Mouse (Mus musculus): Measurements from ENCODE around the gene Myo5c. TPM values are rescaled to one million over a fixed set of nuclear protein-coding genes. Genes with fewer than 3 reads are reported as not detected.
A peak's percentile ranks its signal among the peaks of the same experiment; 100 is the strongest.

Gene Myo5c
- total and polyA plus RNA-seq, 3 experiments: 5.0 to 5.9 (median 5.1) TPM

DNA sequence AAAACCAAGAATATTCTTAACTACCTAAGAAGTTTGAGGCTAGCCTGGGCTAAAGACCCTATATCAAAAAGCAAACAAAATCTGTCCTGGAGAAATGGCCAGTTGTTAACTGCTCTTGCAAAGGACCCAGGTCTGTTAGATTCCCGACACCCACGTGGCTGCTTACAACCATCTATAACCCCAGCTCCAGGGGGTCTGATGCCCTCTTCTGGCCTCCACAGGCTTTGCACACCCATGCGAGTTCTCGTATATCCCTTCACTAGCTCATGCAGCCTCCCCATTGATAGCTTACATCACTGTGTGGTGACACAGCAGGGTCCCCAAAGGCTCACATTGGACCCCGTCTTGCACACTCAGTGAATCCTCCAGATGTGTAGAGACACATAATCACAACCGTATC, 53.5 kb downstream of the Myo5c start:
- TF ChIP-seq POLR2A (IDR thresholded peaks at IDR 0.05; ENCODE audit: insufficient read depth, low read depth, low read length): no peak
- TF ChIP-seq CTCF (IDR thresholded peaks at IDR 0.05): no peak
- no peak for TF ChIP-seq EP300 (IDR thresholded peaks at IDR 0.05; ENCODE audit: insufficient read depth, low read depth, low read length)
- no peaks in the 10 kb centered on the region for H3K27me3 ChIP-seq (ENCODE audit: control insufficient read depth, insufficient read depth, low read length)
- DNase-seq: no peak
- no peaks in the 10 kb centered on the region for H3K36me3 ChIP-seq (ENCODE audit: control insufficient read depth, insufficient read depth, low read length)
- no peak overlapping the region for H3K27ac ChIP-seq
- no peaks in the 10 kb centered on the region for H3K79me2 ChIP-seq (replicated peaks; ENCODE audit: control insufficient read depth, insufficient read depth, low read length)
- 81% methylated on average over 6 of the region's 6 CpGs for WGBS
- intact Hi-C loops (cut with DNase I): loop anchor here (10.0 kb wide), 1 partner anchor 381 kb away; no protein-coding TSS in a partner anchor
- H3K4me3 ChIP-seq: no peak overlapping the region
- H3K9ac ChIP-seq (ENCODE audit: low read depth, low read length): no peak overlapping the region
- no peaks in the 10 kb centered on the region for H3K4me1 ChIP-seq (ENCODE audit: control insufficient read depth, insufficient read depth, low read length)

GRCm38 (mm10) chr9:75287636-75288035, 55.8 kb downstream of the Myo5c start:
- DNase-seq: no peak
- WGBS: 75% methylated on average over 6 of the region's 6 CpGs
- H3K27ac ChIP-seq: no peak overlapping the region
- H3K36me3 ChIP-seq (ENCODE audit: control insufficient read depth, insufficient read depth, low read length): no peaks in the 10 kb centered on the region
- H3K4me1 ChIP-seq (ENCODE audit: control insufficient read depth, insufficient read depth, low read length): no peaks in the 10 kb centered on the region
- intact Hi-C loops (cut with DNase I): loop anchor here (10.0 kb wide), 1 partner anchor 383 kb away; no protein-coding TSS in a partner anchor
- no peaks in the 10 kb centered on the region for H3K27me3 ChIP-seq (ENCODE audit: control insufficient read depth, insufficient read depth, low read length)
- no peak overlapping the region for H3K4me3 ChIP-seq
- no peak overlapping the region for H3K9ac ChIP-seq (ENCODE audit: low read depth, low read length)
- H3K79me2 ChIP-seq (replicated peaks; ENCODE audit: control insufficient read depth, insufficient read depth, low read length): no peaks in the 10 kb centered on the region
- TF ChIP-seq EP300 (IDR thresholded peaks at IDR 0.05; ENCODE audit: insufficient read depth, low read depth, low read length) (no peak), POLR2A (IDR thresholded peaks at IDR 0.05; ENCODE audit: insufficient read depth, low read depth, low read length) (no peak), CTCF (IDR thresholded peaks at IDR 0.05) (no peak)

- no peak for DNase-seq
- intact Hi-C loops (cut with DNase I): loop anchor here (10.0 kb wide), 1 partner anchor 385 kb away; no protein-coding TSS in a partner anchor
- WGBS: 41% methylated on average over 4 of the region's 4 CpGs
These were observed 57.7 kb downstream of the Myo5c start for GRCm38 (mm10) chr9:75289545-75289944.

GRCm38 (mm10) chr9:75299342-75299741, 67.5 kb downstream of the Myo5c start:
- TF ChIP-seq CTCF (IDR thresholded peaks at IDR 0.05) (peak; percentile 66), POLR2A (IDR thresholded peaks at IDR 0.05; ENCODE audit: insufficient read depth, low read depth, low read length) (no peak)
- intact Hi-C loops (cut with DNase I): no loop called here
- DNase-seq: no peak

More at GRCm38 (mm10) chr9:75289545-75289944, 57.7 kb downstream of the Myo5c start:
- no peaks in the 10 kb centered on the region for H3K27me3 ChIP-seq (ENCODE audit: control insufficient read depth, insufficient read depth, low read length)
- H3K36me3 ChIP-seq (ENCODE audit: control insufficient read depth, insufficient read depth, low read length): no peaks in the 10 kb centered on the region
- no peaks in the 10 kb centered on the region for H3K79me2 ChIP-seq (replicated peaks; ENCODE audit: control insufficient read depth, insufficient read depth, low read length)
- peak; percentile 71 for TF ChIP-seq CTCF (IDR thresholded peaks at IDR 0.05)
- TF ChIP-seq POLR2A (IDR thresholded peaks at IDR 0.05; ENCODE audit: insufficient read depth, low read depth, low read length): no peak
- H3K27ac ChIP-seq: no peak overlapping the region
- no peak overlapping the region for H3K9ac ChIP-seq (ENCODE audit: low read depth, low read length)
- no peaks in the 10 kb centered on the region for H3K4me1 ChIP-seq (ENCODE audit: control insufficient read depth, insufficient read depth, low read length)
- H3K4me3 ChIP-seq: no peak overlapping the region

DNA sequence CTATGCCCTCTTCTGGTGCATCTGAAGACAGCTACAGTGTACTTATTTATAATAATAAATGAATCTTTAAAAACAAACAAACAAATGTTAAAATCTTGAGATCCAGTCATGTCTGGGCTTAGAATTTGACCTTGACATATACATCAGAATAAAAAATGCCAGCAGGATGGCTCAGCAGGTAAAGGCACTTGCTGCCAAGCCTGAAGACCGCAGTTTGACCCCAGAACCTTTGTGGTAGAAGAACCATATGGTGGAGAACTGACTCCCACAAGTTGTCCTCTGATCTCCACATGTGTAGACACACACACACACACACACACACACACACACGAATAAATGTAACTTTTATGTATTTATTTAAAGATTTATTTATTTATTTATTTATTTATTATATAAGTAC, 71.2 kb downstream of the Myo5c start:
- no peak overlapping the region for H3K9ac ChIP-seq (ENCODE audit: low read depth, low read length)
- 72% methylated on average over 2 of the region's 2 CpGs for WGBS
- no peaks in the 10 kb centered on the region for H3K27me3 ChIP-seq (ENCODE audit: control insufficient read depth, insufficient read depth, low read length)
- DNase-seq: no peak
- TF ChIP-seq CTCF (IDR thresholded peaks at IDR 0.05) (no peak), EP300 (IDR thresholded peaks at IDR 0.05; ENCODE audit: insufficient read depth, low read depth, low read length) (no peak), POLR2A (IDR thresholded peaks at IDR 0.05; ENCODE audit: insufficient read depth, low read depth, low read length) (no peak)
- H3K79me2 ChIP-seq (replicated peaks; ENCODE audit: control insufficient read depth, insufficient read depth, low read length): no peaks in the 10 kb centered on the region
- intact Hi-C loops (cut with DNase I): no loop called here
- H3K4me3 ChIP-seq: no peak overlapping the region
- H3K27ac ChIP-seq: no peak overlapping the region
- no peaks in the 10 kb centered on the region for H3K4me1 ChIP-seq (ENCODE audit: control insufficient read depth, insufficient read depth, low read length)
- no peaks in the 10 kb centered on the region for H3K36me3 ChIP-seq (ENCODE audit: control insufficient read depth, insufficient read depth, low read length)

More at GRCm38 (mm10) chr9:75299342-75299741, 67.5 kb downstream of the Myo5c start:
- 86% methylated on average over 2 of the region's 2 CpGs for WGBS
- Histone ChIP-seq H3K27me3 (ENCODE audit: control insufficient read depth, insufficient read depth, low read length) (no peaks in the 10 kb centered on the region), H3K9ac (ENCODE audit: low read depth, low read length) (no peak overlapping the region), H3K79me2 (replicated peaks; ENCODE audit: control insufficient read depth, insufficient read depth, low read length) (no peaks in the 10 kb centered on the region), H3K4me3 (no peak overlapping the region), H3K4me1 (ENCODE audit: control insufficient read depth, insufficient read depth, low read length) (no peaks in the 10 kb centered on the region), H3K27ac (no peak overlapping the region), H3K36me3 (ENCODE audit: control insufficient read depth, insufficient read depth, low read length) (no peaks in the 10 kb centered on the region)

DNA sequence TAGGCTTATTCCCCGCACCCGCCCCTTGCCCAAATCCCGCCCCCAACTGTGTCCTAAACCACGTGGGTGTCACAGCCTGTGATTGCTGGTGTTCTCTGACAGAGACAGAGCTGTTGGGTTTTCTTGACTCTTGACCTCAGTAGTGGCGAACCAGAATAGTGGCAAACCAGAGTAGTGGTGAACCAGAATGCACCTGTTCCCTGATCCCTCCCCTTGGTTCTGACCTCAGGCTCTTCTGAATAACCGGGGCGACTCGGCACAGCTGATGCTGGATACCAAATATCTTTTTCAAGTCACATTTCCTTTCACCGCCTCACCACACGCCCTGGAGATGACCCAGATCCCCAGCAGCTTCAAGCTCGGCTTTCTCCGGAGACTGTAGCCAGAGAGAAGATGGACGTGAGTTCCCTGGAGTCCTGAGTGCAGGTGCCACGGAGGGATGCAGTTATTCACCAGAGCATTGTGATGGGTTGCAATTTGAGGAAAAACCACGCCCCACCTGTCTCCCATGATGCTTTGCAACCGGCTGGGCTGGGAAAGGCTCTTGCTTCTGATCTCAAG, 72.0 kb downstream of the Myo5c start:
- Histone ChIP-seq H3K4me3 (no peak overlapping the region), H3K9ac (ENCODE audit: low read depth, low read length) (no peak overlapping the region), H3K27ac (no peak overlapping the region), H3K4me1 (ENCODE audit: control insufficient read depth, insufficient read depth, low read length) (no peaks in the 10 kb centered on the region), H3K27me3 (ENCODE audit: control insufficient read depth, insufficient read depth, low read length) (no peaks in the 10 kb centered on the region), H3K79me2 (replicated peaks; ENCODE audit: control insufficient read depth, insufficient read depth, low read length) (no peaks in the 10 kb centered on the region), H3K36me3 (ENCODE audit: control insufficient read depth, insufficient read depth, low read length) (no peaks in the 10 kb centered on the region)
- no peak for DNase-seq
- 34% methylated on average over 16 of the region's 16 CpGs for WGBS
- intact Hi-C loops (cut with DNase I): no loop called here
- no peak for TF ChIP-seq EP300 (IDR thresholded peaks at IDR 0.05; ENCODE audit: insufficient read depth, low read depth, low read length)
- TF ChIP-seq POLR2A (IDR thresholded peaks at IDR 0.05; ENCODE audit: insufficient read depth, low read depth, low read length): no peak
- no peak for TF ChIP-seq CTCF (IDR thresholded peaks at IDR 0.05)

All from heart, adult 2 months (tissue).